9 mouse cellular contexts compared by ENCODE assay signal in genomic region chr10:110587529-110587928, GRCm38 (mm10).
DNase-seq lines count a peak whose midpoint lies in the region; ATAC-seq and TF ChIP-seq lines count a peak whose summit lies in the region.
"Had no signal": no experiment of that assay in that cellular context is flagged by ENCODE, and none has a peak within 500 bp of the region (broad histone marks: within the 10 kb centered on the region; RNA-seq: fewer than 3 reads in every experiment).

No protein-coding gene starts in this region.

- H3K9me3 ChIP-seq in hindbrain, embryonic 15.5 days: no peaks in the 10 kb centered on the region
- H3K9me3 ChIP-seq in hindbrain, embryonic 13.5 days: 0 out of 2 replicates have a peak, but pooled peaks cover 6% of the 10 kb centered on the region
- no peaks in the 10 kb centered on the region for H3K9me3 ChIP-seq in lung, postnatal 0 days (ENCODE audit: low read length)
- H3K9me3 ChIP-seq in stomach, embryonic 14.5 days (ENCODE audit: control insufficient read depth, low read depth, low read length): no peaks in the 10 kb centered on the region

- 49% methylated on average over 13 of the region's 13 CpGs for WGBS in hindbrain, embryonic 15.5 days
- WGBS in hindbrain, embryonic 13.5 days: 61% methylated on average over 13 of the region's 13 CpGs
- 19% methylated on average over 13 of the region's 13 CpGs for WGBS in lung, postnatal 0 days
- WGBS in stomach, embryonic 14.5 days: 50% methylated on average over 13 of the region's 13 CpGs

- peak; percentile 3 for DNase-seq in adrenal gland, postnatal 14 days
- DNase-seq in adrenal gland, adult 8-10 months: no peak
- DNase-seq in lung, postnatal 0 days (ENCODE audit: low spot score): peak; percentile 30
- DNase-seq in lung, postnatal 36 days: no peak
- no peak for DNase-seq in natural killer cell, adult 2 months (ENCODE audit: low spot score in 2 of 2)
- DNase-seq: heart, adult 2 months had no signal

- no peak for TF ChIP-seq CTCF in lung, postnatal 0 days (IDR thresholded peaks at IDR 0.05)

- no peak overlapping the region for H3K9ac ChIP-seq in hindbrain, embryonic 15.5 days
- H3K9ac ChIP-seq in hindbrain, embryonic 13.5 days: no peak overlapping the region
- H3K9ac ChIP-seq in lung, postnatal 0 days (replicated peaks; ENCODE audit: low read depth): no peak overlapping the region
- no peak overlapping the region for H3K9ac ChIP-seq in stomach, embryonic 14.5 days (replicated peaks; ENCODE audit: low read depth, low read length)

- H3K36me3 ChIP-seq in hindbrain, embryonic 15.5 days: no peaks in the 10 kb centered on the region
- H3K36me3 ChIP-seq in hindbrain, embryonic 13.5 days: no peaks in the 10 kb centered on the region
- no peaks in the 10 kb centered on the region for H3K36me3 ChIP-seq in lung, postnatal 0 days (ENCODE audit: insufficient read depth, low read length)
- H3K36me3 ChIP-seq in stomach, embryonic 14.5 days (ENCODE audit: control insufficient read depth, insufficient read depth, low read length): no peaks in the 10 kb centered on the region

- H3K27ac ChIP-seq in hindbrain, embryonic 15.5 days (replicated peaks): no peak overlapping the region
- no peak overlapping the region for H3K27ac ChIP-seq in hindbrain, embryonic 13.5 days
- H3K27ac ChIP-seq in lung, postnatal 0 days (ENCODE audit: low read length): no peak overlapping the region
- peak overlapping the region; percentile 10; the same call in 1 of the 2 replicates for H3K27ac ChIP-seq in stomach, embryonic 14.5 days (ENCODE audit: low read length)
- H3K27ac ChIP-seq: heart, adult 2 months had no signal

- TF ChIP-seq EP300 in lung, postnatal 0 days (IDR thresholded peaks at IDR 0.05): no peak

- H3K4me3 ChIP-seq in hindbrain, embryonic 15.5 days: no peak overlapping the region
- H3K4me3 ChIP-seq in hindbrain, embryonic 13.5 days: no peak overlapping the region
- H3K4me3 ChIP-seq in lung, postnatal 0 days (ENCODE audit: low read depth, low read length): no peak overlapping the region
- no peak overlapping the region for H3K4me3 ChIP-seq in stomach, embryonic 14.5 days (ENCODE audit: low read depth, low read length)
- H3K4me3 ChIP-seq: heart, adult 2 months had no signal

- peak overlapping the region; percentile 6; the same call in 1 of the 2 replicates for H3K4me2 ChIP-seq in hindbrain, embryonic 15.5 days
- H3K4me2 ChIP-seq in hindbrain, embryonic 13.5 days: no peak overlapping the region
- H3K4me2 ChIP-seq in lung, postnatal 0 days (replicated peaks; ENCODE audit: low read depth, low read length): peak overlapping the region; percentile 27; the same call in 1 of the 2 replicates
- H3K4me2 ChIP-seq in stomach, embryonic 14.5 days (replicated peaks; ENCODE audit: low read depth, low read length): no peak overlapping the region; the same call in 1 of the 2 replicates

- no peak for ATAC-seq in hindbrain, embryonic 15.5 days (ENCODE audit: low FRiP score, low read depth)
- ATAC-seq in hindbrain, embryonic 13.5 days (ENCODE audit: low FRiP score): no peak
- ATAC-seq in lung, postnatal 0 days: no peak
- peak; percentile 42; the same call in 1 of the 2 replicates for ATAC-seq in stomach, embryonic 14.5 days (ENCODE audit: insufficient number of reproducible peaks, insufficient read depth, low FRiP score, low read depth)

- no peaks in the 10 kb centered on the region for H3K4me1 ChIP-seq in hindbrain, embryonic 15.5 days (replicated peaks)
- H3K4me1 ChIP-seq in hindbrain, embryonic 13.5 days (replicated peaks): 0 out of 2 replicates have a peak, but pooled peaks cover 5% of the 10 kb centered on the region
- peaks cover 6% of the 10 kb centered on the region; the same call in 1 of the 2 replicates for H3K4me1 ChIP-seq in lung, postnatal 0 days (ENCODE audit: insufficient read depth, low read depth, low read length)
- no peaks in the 10 kb centered on the region for H3K4me1 ChIP-seq in stomach, embryonic 14.5 days (ENCODE audit: control insufficient read depth, insufficient read depth, low read length)

- H3K27me3 ChIP-seq in hindbrain, embryonic 15.5 days: no peaks in the 10 kb centered on the region
- no peaks in the 10 kb centered on the region for H3K27me3 ChIP-seq in hindbrain, embryonic 13.5 days
- no peaks in the 10 kb centered on the region for H3K27me3 ChIP-seq in lung, postnatal 0 days (replicated peaks; ENCODE audit: insufficient read depth, low read length)
- no peaks in the 10 kb centered on the region for H3K27me3 ChIP-seq in stomach, embryonic 14.5 days (ENCODE audit: control insufficient read depth, insufficient read depth, low read length)

Comparison
In these comparisons a context has a peak if more than half of its experiments do, and no peak if none do; other contexts are left out.
1. DNase-seq: peak in adrenal gland, postnatal 14 days (single experiment) and lung, postnatal 0 days (single experiment); none in adrenal gland, adult 8-10 months (single experiment), lung, postnatal 36 days (single experiment) and natural killer cell, adult 2 months (0 of 2).
2. H3K4me2 ChIP-seq: peak in hindbrain, embryonic 15.5 days (single experiment) and lung, postnatal 0 days (single experiment); none in hindbrain, embryonic 13.5 days (single experiment) and stomach, embryonic 14.5 days (single experiment).